Mouse (Mus musculus) ovary, adult 2 months (tissue): Measurements from ENCODE around the gene Slc10a2. TPM values are rescaled to one million over a fixed set of nuclear protein-coding genes. Genes with fewer than 3 reads are reported as not detected.

ENCODE experiments used
- polyA plus RNA-seq: library from polyadenylated mRNA; depleted of rRNA; stranded (reverse); fragments of >200 nt; gene quantifications from 2 replicates; pipeline ENCODE4 v1.2.3, GENCODE M21; 2012; rRNA removed

Slc10a2 gene
- 0.02 TPM in 1 of 2 replicates, not detected in the other for polyA plus RNA-seq

DNA sequence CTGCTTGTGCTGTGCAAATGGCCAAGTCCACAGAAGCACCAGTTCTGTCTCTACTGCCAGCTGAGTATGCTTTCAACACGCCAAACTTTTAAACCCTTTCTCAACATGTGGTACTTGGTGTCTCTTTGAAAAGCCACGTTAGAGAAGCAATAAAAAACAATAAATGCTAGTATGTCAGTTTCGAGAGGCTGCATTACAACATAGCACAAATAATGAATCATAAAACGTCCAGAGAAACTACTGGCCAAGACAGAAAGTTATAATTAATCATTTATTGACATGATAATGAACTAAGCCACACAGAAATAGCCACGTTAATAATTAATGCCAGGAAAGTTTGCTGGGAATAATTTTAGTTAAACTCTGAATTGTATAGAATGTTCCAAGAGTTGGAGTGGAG is at the start of gene Slc10a2:
Slc10a2 (minus strand) TSS at position 166 of the 400 bp plus-strand sequence.

